Mouse (Mus musculus): ENCODE data around the gene Heyl. TPM values are rescaled to one million over a fixed set of nuclear protein-coding genes. Genes with fewer than 3 reads are reported as not detected.

Gene Heyl
- total RNA-seq, 2 experiments from 2014 or later = 4.4 TPM

Other genes with a start within 250 kb of the Heyl start
- gene Mycl, start 237.9 kb upstream of the Heyl start, total RNA-seq (2021) = 10 to 100 TPM; 11.3 to 12.9 TPM
- 10 to 100 TPM; 18.2 to 23.5 TPM for gene Trit1, start 217.0 kb upstream of the Heyl start, total RNA-seq (2021)
- under 1 TPM; 0.14 to 0.15 TPM for gene Bmp8b, start 128.4 kb upstream of the Heyl start, total RNA-seq (2021)
- gene Oxct2b, start 117.3 kb upstream of the Heyl start, total RNA-seq (2021) = under 1 TPM in 1 of 2 experiments, not detected in 1; 0.34 TPM
- 10 to 100 TPM; 16.4 to 23.4 TPM for gene Ppie, start 93.6 kb upstream of the Heyl start, total RNA-seq (2021)
- 100 to 1,000 TPM; 549 to 564 TPM for gene Hpcal4, start 50.3 kb upstream of the Heyl start, total RNA-seq (2021)
- 10 to 100 TPM in 1 of 2 experiments, 1 to 10 TPM in 1; 8.9 to 10.0 TPM for gene Nt5c1a, start 32.1 kb upstream of the Heyl start, total RNA-seq (2021)
- gene Pabpc4, start 28.8 kb downstream of the Heyl start, total RNA-seq (2021) = 10 to 100 TPM; 38.7 to 41.9 TPM
- not detected for gene Oxct2a, start 90.1 kb downstream of the Heyl start, total RNA-seq (2021)
- under 1 TPM in 1 of 2 experiments, not detected in 1; 0.32 TPM for gene Bmp8a, start 109.7 kb downstream of the Heyl start, total RNA-seq (2021)

All from left cerebral cortex, postnatal 36 days (tissue).